Mouse (Mus musculus) lung, embryonic 15.5 days (tissue): ENCODE measurements around the gene Znrf2. TPM values are rescaled to one million over a fixed set of nuclear protein-coding genes. Genes with fewer than 3 reads are reported as not detected.

Experiments used
- ATAC-seq: fragments of 200-750 bp; cut with Nextera tagmentation; 2 replicates; pipeline ENCODE4 v1.8.0; 2017; ENCODE audit warnings: moderate number of reproducible peaks, borderline replicate concordance; ENCODE audit not compliant: low FRiP score, low TSS enrichment; ENCODE audit errors: extremely low read depth
- H3K27ac ChIP-seq: fragments of 300-500 bp; sonication (generic); 2 replicates; pipeline ENCODE4 v1.5.1; 2015; ENCODE audit warnings: moderate library complexity, mild to moderate bottlenecking, inconsistent platforms
- H3K27me3 ChIP-seq: fragments of 300-500 bp; sonication (generic); 2 replicates; pipeline ENCODE4 v1.6.1; 2015; ENCODE audit warnings: inconsistent platforms
- H3K36me3 ChIP-seq: fragments of 300-500 bp; sonication (generic); 2 replicates; pipeline ENCODE4 v1.6.1; 2015; ENCODE audit warnings: inconsistent platforms
- H3K4me1 ChIP-seq: fragments of 300-500 bp; sonication (generic); 2 replicates; pipeline ENCODE4 v1.6.1; 2015; ENCODE audit warnings: inconsistent platforms
- H3K4me2 ChIP-seq: fragments of 300-500 bp; sonication (generic); 2 replicates; pipeline ENCODE4 v1.6.1; 2015; ENCODE audit warnings: inconsistent platforms, mild to moderate bottlenecking, moderate library complexity
- H3K4me3 ChIP-seq: fragments of 300-500 bp; sonication (generic); 2 replicates; pipeline ENCODE4 v1.5.1; 2015; ENCODE audit warnings: mild to moderate bottlenecking, inconsistent platforms
- H3K9ac ChIP-seq: fragments of 300-500 bp; sonication (generic); 2 replicates; pipeline ENCODE4 v1.6.1; 2015; ENCODE audit warnings: inconsistent platforms
- H3K9me3 ChIP-seq: fragments of 300-500 bp; sonication (generic); 2 replicates; pipeline ENCODE4 v1.6.1; 2016; ENCODE audit warnings: inconsistent platforms
- WGBS: fragments of 180-500 bp; shearing (Covaris S2); methylation state at CpG from one replicate; pipeline ENCODE4 v1.1.7; 2015; 5-methylcytosine and 5-hydroxymethylcytosine counted together
- polyA plus RNA-seq: library from polyadenylated mRNA; unstranded; fragments of >200 nt; fragmentation: Nextera tagmentation; extraction: Ambion mirVana; gene quantifications from 2 replicates; pipeline ENCODE4 v1.2.1, GENCODE M21; 2015

The Znrf2 gene
- polyA plus RNA-seq, 1 experiment from 2014 or later, result 3.6 TPM

- Histone ChIP-seq H3K9ac (no peak overlapping the region), H3K9me3 (no peaks in the 10 kb centered on the region), H3K4me3 (no peak overlapping the region), H3K27me3 (no peaks in the 10 kb centered on the region), H3K27ac (no peak overlapping the region), H3K4me1 (no peaks in the 10 kb centered on the region), H3K36me3 (0 out of 2 replicates have a peak, but pooled peaks cover 3% of the 10 kb centered on the region), H3K4me2 (no peak overlapping the region)
- no peak for ATAC-seq
- 81% methylated on average over 2 of the region's 2 CpGs for WGBS
Measured at GRCm38 (mm10) chr6:54926899-54927298, 110.2 kb downstream of the Znrf2 start.

- WGBS, result 78% methylated on average over 6 of the region's 6 CpGs
- Histone ChIP-seq H3K4me2 (no peak overlapping the region), H3K9ac (no peak overlapping the region), H3K36me3 (0 out of 2 replicates have a peak, but pooled peaks cover 3% of the 10 kb centered on the region), H3K27ac (no peak overlapping the region), H3K27me3 (no peaks in the 10 kb centered on the region), H3K9me3 (no peaks in the 10 kb centered on the region), H3K4me3 (no peak overlapping the region), H3K4me1 (no peaks in the 10 kb centered on the region)
- no peak for ATAC-seq
Measured at GRCm38 (mm10) chr6:54927946-54928345, 111.2 kb downstream of the Znrf2 start.

- Histone ChIP-seq H3K4me1 (no peaks in the 10 kb centered on the region), H3K27ac (no peak overlapping the region), H3K36me3 (0 out of 2 replicates have a peak, but pooled peaks cover 3% of the 10 kb centered on the region), H3K4me3 (no peak overlapping the region), H3K27me3 (no peaks in the 10 kb centered on the region), H3K4me2 (no peak overlapping the region), H3K9ac (no peak overlapping the region), H3K9me3 (no peaks in the 10 kb centered on the region)
- ATAC-seq, result no peak
- 87% methylated on average over 4 of the region's 4 CpGs for WGBS
Measured at GRCm38 (mm10) chr6:54931641-54932040, 114.9 kb downstream of the Znrf2 start.

- Histone ChIP-seq H3K4me2 (no peak overlapping the region), H3K27ac (no peak overlapping the region), H3K36me3 (no peaks in the 10 kb centered on the region), H3K9me3 (no peaks in the 10 kb centered on the region), H3K9ac (no peak overlapping the region), H3K27me3 (no peaks in the 10 kb centered on the region), H3K4me1 (no peaks in the 10 kb centered on the region), H3K4me3 (no peak overlapping the region)
- WGBS, result 90% methylated on average over 12 of the region's 12 CpGs
- no peak for ATAC-seq
Measured at GRCm38 (mm10) chr6:54932526-54932925, 115.8 kb downstream of the Znrf2 start.

GRCm38 (mm10) chr6:54933216-54933615, 116.5 kb downstream of the Znrf2 start:
- Histone ChIP-seq H3K4me3 (no peak overlapping the region), H3K9me3 (no peaks in the 10 kb centered on the region), H3K4me2 (no peak overlapping the region), H3K27me3 (no peaks in the 10 kb centered on the region), H3K4me1 (no peaks in the 10 kb centered on the region), H3K9ac (no peak overlapping the region), H3K27ac (no peak overlapping the region), H3K36me3 (no peaks in the 10 kb centered on the region)
- ATAC-seq, result no peak
- WGBS, result 61% methylated on average over 5 of the region's 5 CpGs

- H3K36me3 ChIP-seq, result no peaks in the 10 kb centered on the region
- H3K27ac ChIP-seq, result no peak overlapping the region
- no peaks in the 10 kb centered on the region for H3K9me3 ChIP-seq
- no peak overlapping the region for H3K4me3 ChIP-seq
- no peaks in the 10 kb centered on the region for H3K4me1 ChIP-seq
- H3K9ac ChIP-seq, result no peak overlapping the region
- 75% methylated on average over 3 of the region's 3 CpGs for WGBS
- no peak for ATAC-seq
- no peaks in the 10 kb centered on the region for H3K27me3 ChIP-seq
- no peak overlapping the region for H3K4me2 ChIP-seq
Measured at GRCm38 (mm10) chr6:54933866-54934265, 117.2 kb downstream of the Znrf2 start.

GRCm38 (mm10) chr6:54934313-54934712, 117.6 kb downstream of the Znrf2 start:
- Histone ChIP-seq H3K9ac (no peak overlapping the region), H3K4me2 (no peak overlapping the region), H3K9me3 (no peaks in the 10 kb centered on the region), H3K4me1 (no peaks in the 10 kb centered on the region; the same call in 1 of the 2 replicates), H3K4me3 (no peak overlapping the region), H3K36me3 (no peaks in the 10 kb centered on the region), H3K27me3 (no peaks in the 10 kb centered on the region), H3K27ac (no peak overlapping the region)
- ATAC-seq, result no peak
- WGBS, result 89% methylated on average over 8 of the region's 8 CpGs

GRCm38 (mm10) chr6:54934930-54935329, 118.2 kb downstream of the Znrf2 start:
- Histone ChIP-seq H3K4me3 (no peak overlapping the region), H3K4me1 (peaks cover 6% of the 10 kb centered on the region), H3K36me3 (no peaks in the 10 kb centered on the region), H3K4me2 (no peak overlapping the region), H3K27me3 (no peaks in the 10 kb centered on the region), H3K9me3 (no peaks in the 10 kb centered on the region), H3K9ac (no peak overlapping the region), H3K27ac (no peak overlapping the region)
- 56% methylated on average over 5 of the region's 5 CpGs for WGBS
- ATAC-seq, result no peak

- peaks cover 10% of the 10 kb centered on the region for H3K4me1 ChIP-seq
- H3K27ac ChIP-seq, result no peak overlapping the region
Measured at GRCm38 (mm10) chr6:54936496-54936895, 119.8 kb downstream of the Znrf2 start.

GRCm38 (mm10) chr6:54939631-54940030, 122.9 kb downstream of the Znrf2 start:
- Histone ChIP-seq H3K27ac (no peak overlapping the region), H3K4me3 (no peak overlapping the region), H3K9ac (no peak overlapping the region), H3K27me3 (peaks cover 17% of the 10 kb centered on the region), H3K36me3 (no peaks in the 10 kb centered on the region), H3K9me3 (no peaks in the 10 kb centered on the region), H3K4me1 (peaks cover 21% of the 10 kb centered on the region), H3K4me2 (no peak overlapping the region)
- ATAC-seq, result peak; percentile 12; the same call in 1 of the 2 replicates
- WGBS, result 49% methylated on average over 4 of the region's 4 CpGs

More at GRCm38 (mm10) chr6:54936496-54936895, 119.8 kb downstream of the Znrf2 start:
- 62% methylated on average over 2 of the region's 2 CpGs for WGBS
- H3K9me3 ChIP-seq, result no peaks in the 10 kb centered on the region
- H3K27me3 ChIP-seq, result no peaks in the 10 kb centered on the region
- H3K9ac ChIP-seq, result no peak overlapping the region
- no peaks in the 10 kb centered on the region for H3K36me3 ChIP-seq
- no peak overlapping the region for H3K4me2 ChIP-seq
- no peak overlapping the region for H3K4me3 ChIP-seq
- ATAC-seq, result no peak

- H3K27ac ChIP-seq, result no peak overlapping the region
- no peak; the same call in 1 of the 2 replicates for ATAC-seq
- no peaks in the 10 kb centered on the region for H3K9me3 ChIP-seq
- peaks cover 24% of the 10 kb centered on the region for H3K4me1 ChIP-seq
- no peak overlapping the region for H3K4me2 ChIP-seq
- H3K36me3 ChIP-seq, result no peaks in the 10 kb centered on the region
- H3K9ac ChIP-seq, result no peak overlapping the region
- WGBS, result 75% methylated on average over 7 of the region's 7 CpGs
- peaks cover 21% of the 10 kb centered on the region for H3K27me3 ChIP-seq
- H3K4me3 ChIP-seq, result no peak overlapping the region
Measured at GRCm38 (mm10) chr6:54940126-54940525, 123.4 kb downstream of the Znrf2 start.

GRCm38 (mm10) chr6:54941149-54941548, 124.4 kb downstream of the Znrf2 start:
- Histone ChIP-seq H3K9ac (no peak overlapping the region), H3K4me3 (no peak overlapping the region), H3K27ac (no peak overlapping the region), H3K9me3 (no peaks in the 10 kb centered on the region), H3K4me2 (no peak overlapping the region), H3K27me3 (peaks cover 21% of the 10 kb centered on the region), H3K36me3 (no peaks in the 10 kb centered on the region), H3K4me1 (peaks cover 24% of the 10 kb centered on the region)
- 87% methylated on average over 6 of the region's 6 CpGs for WGBS
- no peak for ATAC-seq
